Mouse (Mus musculus) heart, embryonic 10.5 days (tissue): ENCODE data around the gene Tspan9. TPM values are rescaled to one million over a fixed set of nuclear protein-coding genes. Genes with fewer than 3 reads are reported as not detected.

Experiments used
- DNase-seq: peaks from one replicate; pipeline ENCODE4 v3.0.0-alpha.2; 2017; ENCODE audit warnings: low spot score
- H3K27ac ChIP-seq: fragments of 300-500 bp; sonication (generic); 2 replicates; pipeline ENCODE4 v1.5.1; 2016; ENCODE audit warnings: mild to moderate bottlenecking
- H3K27me3 ChIP-seq: fragments of 300-500 bp; sonication (generic); 2 replicates; pipeline ENCODE4 v1.6.1; 2016; ENCODE audit warnings: mild to moderate bottlenecking; ENCODE audit not compliant: poor library complexity, insufficient read depth, severe bottlenecking
- H3K36me3 ChIP-seq: fragments of 300-500 bp; sonication (generic); 2 replicates; pipeline ENCODE4 v1.6.1; 2016; ENCODE audit warnings: mild to moderate bottlenecking, moderate library complexity
- H3K4me1 ChIP-seq: fragments of 300-500 bp; sonication (generic); 2 replicates; pipeline ENCODE4 v1.6.1; 2016; ENCODE audit warnings: mild to moderate bottlenecking
- H3K4me3 ChIP-seq: fragments of 300-500 bp; sonication (generic); 2 replicates; pipeline ENCODE4 v1.5.1; 2016; ENCODE audit warnings: mild to moderate bottlenecking, moderate library complexity
- H3K9me3 ChIP-seq: fragments of 300-500 bp; sonication (generic); 2 replicates; pipeline ENCODE4 v1.6.1; 2016; ENCODE audit warnings: mild to moderate bottlenecking, moderate library complexity
- WGBS: fragments of 180-500 bp; shearing (Covaris S2); methylation state at CpG from one replicate; pipeline ENCODE4 v1.1.7; 2016; 5-methylcytosine and 5-hydroxymethylcytosine counted together
- polyA plus RNA-seq: library from polyadenylated mRNA; unstranded; fragments of >200 nt; fragmentation: Nextera tagmentation; extraction: Ambion mirVana; gene quantifications from 2 replicates; pipeline ENCODE4 v1.2.1, GENCODE M21; 2016

Gene Tspan9
- polyA plus RNA-seq, 1 experiment from 2014 or later, result 111 TPM

DNA sequence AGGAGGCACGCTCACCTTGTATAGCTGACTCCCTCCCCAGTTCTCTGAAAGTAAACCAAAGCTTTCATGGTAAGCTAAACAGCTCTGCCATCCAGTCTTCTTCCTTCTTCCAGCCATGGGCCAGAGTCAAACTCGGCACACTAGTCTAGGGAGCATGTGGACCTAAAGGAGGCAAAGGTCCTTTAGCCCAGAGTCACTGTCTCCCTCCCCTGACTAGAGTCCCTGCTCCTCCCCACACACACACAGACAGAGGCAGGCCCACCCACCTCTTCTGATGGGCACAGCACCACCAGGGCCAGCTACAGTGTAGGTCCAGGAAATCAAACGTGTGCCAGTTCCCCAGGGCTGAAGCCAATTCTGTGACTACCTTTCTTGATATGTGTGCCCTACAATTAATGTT, 16.1 kb downstream of the Tspan9 start:
- peaks cover 15% of the 10 kb centered on the region; the same call in 1 of the 2 replicates for H3K36me3 ChIP-seq
- WGBS, result 82% methylated on average over 3 of the region's 3 CpGs
- peaks cover 75% of the 10 kb centered on the region for H3K4me1 ChIP-seq
- H3K4me3 ChIP-seq, result no peak overlapping the region
- H3K27ac ChIP-seq, result peak overlapping the region; percentile 42
- H3K9me3 ChIP-seq, result no peaks in the 10 kb centered on the region
- H3K27me3 ChIP-seq, result no peaks in the 10 kb centered on the region
- DNase-seq, result no peak

- Histone ChIP-seq H3K27me3 (no peaks in the 10 kb centered on the region), H3K9me3 (no peaks in the 10 kb centered on the region), H3K4me1 (peaks cover 75% of the 10 kb centered on the region), H3K4me3 (no peak overlapping the region), H3K27ac (peak overlapping the region; percentile 42), H3K36me3 (peaks cover 17% of the 10 kb centered on the region; the same call in 1 of the 2 replicates)
- no peak for DNase-seq
- 77% methylated on average over 4 of the region's 4 CpGs for WGBS
These were observed 16.5 kb downstream of the Tspan9 start for GRCm38 (mm10) chr6:128126876-128127275.

- no peak overlapping the region for H3K4me3 ChIP-seq
- peaks cover 77% of the 10 kb centered on the region for H3K4me1 ChIP-seq
- no peaks in the 10 kb centered on the region for H3K9me3 ChIP-seq
- peaks cover 17% of the 10 kb centered on the region; the same call in 1 of the 2 replicates for H3K36me3 ChIP-seq
- WGBS, result 61% methylated on average over 3 of the region's 3 CpGs
- H3K27me3 ChIP-seq, result no peaks in the 10 kb centered on the region
- no peak for DNase-seq
- H3K27ac ChIP-seq, result peak overlapping the region; percentile 87; the same call in 1 of the 2 replicates
These were observed 17.9 kb downstream of the Tspan9 start for GRCm38 (mm10) chr6:128125464-128125863.

GRCm38 (mm10) chr6:128124222-128124971, 19.0 kb downstream of the Tspan9 start:
- no peak for DNase-seq
- Histone ChIP-seq H3K4me3 (peak overlapping the region; percentile 22; the same call in 1 of the 2 replicates), H3K4me1 (peaks cover 81% of the 10 kb centered on the region), H3K27ac (peak overlapping the region; percentile 87), H3K27me3 (no peaks in the 10 kb centered on the region), H3K36me3 (peaks cover 23% of the 10 kb centered on the region; the same call in 1 of the 2 replicates), H3K9me3 (no peaks in the 10 kb centered on the region)
- 19% methylated on average over 10 of the region's 10 CpGs for WGBS

DNA sequence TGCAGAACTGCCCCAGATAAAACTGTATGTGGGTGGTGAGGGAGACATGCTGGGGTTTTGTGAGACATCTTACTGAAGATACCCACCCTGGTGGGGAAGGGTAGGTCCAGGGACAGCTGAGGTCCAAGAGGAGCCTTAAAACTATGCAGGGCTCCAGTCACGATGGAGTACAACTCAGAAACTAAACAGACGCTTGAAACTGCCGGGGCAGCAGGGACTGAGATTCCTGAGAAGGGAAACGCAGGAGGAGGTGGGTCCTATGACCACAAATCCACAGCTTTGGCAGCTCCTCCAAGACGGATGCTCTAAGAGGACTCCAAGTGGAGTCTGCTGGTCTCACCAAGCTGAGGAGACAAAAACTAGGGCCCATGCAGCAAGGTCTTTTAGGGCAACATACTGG, 21.3 kb downstream of the Tspan9 start:
- Histone ChIP-seq H3K4me3 (0 out of 2 replicates have a peak overlapping the region, but pooled peaks have one; percentile 8), H3K4me1 (peaks cover 83% of the 10 kb centered on the region), H3K36me3 (peaks cover 9% of the 10 kb centered on the region; the same call in 1 of the 2 replicates), H3K27me3 (no peaks in the 10 kb centered on the region), H3K27ac (peak overlapping the region; percentile 87), H3K9me3 (no peaks in the 10 kb centered on the region)
- DNase-seq, result no peak
- WGBS, result 20% methylated on average over 5 of the region's 5 CpGs

DNA sequence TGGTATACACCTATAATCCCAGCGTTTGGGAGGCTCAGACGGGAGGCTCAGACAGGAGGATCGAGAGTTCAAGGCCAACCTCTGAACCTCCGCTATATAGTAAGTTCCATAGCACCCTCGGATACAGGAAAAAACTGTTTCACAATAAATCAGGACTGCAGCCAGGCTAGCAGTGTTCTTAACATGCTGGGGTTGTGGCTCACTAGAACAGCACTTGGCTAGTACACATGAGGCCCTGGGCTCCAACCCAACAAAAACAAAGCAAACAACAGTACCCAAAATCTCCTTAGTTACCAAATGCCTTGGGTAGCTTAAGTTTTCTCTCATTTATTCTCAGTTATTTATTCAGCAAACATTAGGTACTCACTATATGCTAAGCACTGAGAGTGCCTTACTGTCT, 21.7 kb downstream of the Tspan9 start:
- no peaks in the 10 kb centered on the region for H3K27me3 ChIP-seq
- H3K36me3 ChIP-seq, result peaks cover 9% of the 10 kb centered on the region; the same call in 1 of the 2 replicates
- DNase-seq, result no peak
- 87% methylated on average over 5 of the region's 5 CpGs for WGBS
- peak overlapping the region; percentile 87 for H3K27ac ChIP-seq
- peaks cover 87% of the 10 kb centered on the region for H3K4me1 ChIP-seq
- 0 out of 2 replicates have a peak overlapping the region, but pooled peaks have one; percentile 8 for H3K4me3 ChIP-seq
- no peaks in the 10 kb centered on the region for H3K9me3 ChIP-seq

DNA sequence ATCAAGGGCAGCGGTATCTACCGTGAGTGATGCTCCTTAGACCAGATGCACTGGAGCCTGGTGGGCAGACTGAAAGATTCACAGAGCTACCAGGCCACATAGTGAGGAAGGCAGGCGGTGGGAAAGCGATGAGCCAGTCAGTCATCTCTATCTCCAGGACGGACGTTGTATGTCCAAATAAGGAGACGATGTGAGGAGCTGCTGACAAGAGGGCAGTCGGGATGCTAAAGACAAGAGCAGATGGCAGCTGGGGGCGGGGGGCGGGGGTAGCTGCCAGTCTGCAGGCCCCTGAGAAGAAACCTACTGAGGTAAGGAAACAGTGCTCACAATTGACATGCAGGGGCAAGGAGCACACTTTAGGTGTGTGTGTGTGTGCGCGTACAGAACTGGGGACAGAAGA, 22.6 kb downstream of the Tspan9 start:
- DNase-seq, result no peak
- 32% methylated on average over 12 of the region's 12 CpGs for WGBS
- Histone ChIP-seq H3K4me1 (peaks cover 96% of the 10 kb centered on the region), H3K36me3 (peaks cover 9% of the 10 kb centered on the region; the same call in 1 of the 2 replicates), H3K27ac (peak overlapping the region; percentile 87), H3K9me3 (no peaks in the 10 kb centered on the region), H3K27me3 (no peaks in the 10 kb centered on the region), H3K4me3 (0 out of 2 replicates have a peak overlapping the region, but pooled peaks have one; percentile 0)

DNA sequence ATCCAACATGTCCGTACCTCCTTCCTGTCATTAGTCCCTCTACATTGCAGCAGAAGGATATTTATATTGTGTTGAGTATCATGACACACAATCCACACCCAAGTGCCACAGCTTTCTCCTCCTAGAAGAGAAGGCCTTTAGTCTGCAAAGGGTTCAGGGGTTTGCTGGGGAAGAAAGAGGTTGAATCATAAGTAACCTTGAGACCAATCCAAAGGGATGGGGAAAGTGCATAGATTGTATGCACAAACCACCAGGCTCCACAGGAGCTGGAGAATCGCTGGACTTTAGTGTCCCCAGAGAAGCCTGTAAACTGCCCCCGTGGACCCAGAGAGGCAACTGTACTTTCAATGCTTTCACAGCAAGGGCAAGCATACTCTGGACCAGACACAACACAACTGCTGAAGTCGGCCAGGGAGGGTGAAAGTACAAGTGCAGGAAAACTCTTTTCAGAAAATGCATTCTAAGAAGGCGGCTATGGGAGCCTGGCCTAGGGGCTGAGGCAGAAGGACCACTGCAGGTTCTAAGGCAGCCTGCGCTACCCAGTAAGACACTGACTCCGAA, 24.6 kb downstream of the Tspan9 start:
- WGBS, result 84% methylated on average over 7 of the region's 7 CpGs
- Histone ChIP-seq H3K27ac (peak overlapping the region; percentile 24; the same call in 1 of the 2 replicates), H3K9me3 (no peaks in the 10 kb centered on the region), H3K4me3 (no peak overlapping the region), H3K4me1 (peaks cover 88% of the 10 kb centered on the region), H3K27me3 (no peaks in the 10 kb centered on the region), H3K36me3 (peaks cover 16% of the 10 kb centered on the region; the same call in 1 of the 2 replicates)
- DNase-seq, result no peak

- Histone ChIP-seq H3K36me3 (peaks cover 14% of the 10 kb centered on the region; the same call in 1 of the 2 replicates), H3K4me3 (no peak overlapping the region), H3K4me1 (peaks cover 88% of the 10 kb centered on the region), H3K27ac (peak overlapping the region; percentile 69), H3K9me3 (no peaks in the 10 kb centered on the region), H3K27me3 (no peaks in the 10 kb centered on the region)
- 66% methylated on average over 10 of the region's 10 CpGs for WGBS
- no peak for DNase-seq
These were observed 26.4 kb downstream of the Tspan9 start for GRCm38 (mm10) chr6:128116836-128117542.

DNA sequence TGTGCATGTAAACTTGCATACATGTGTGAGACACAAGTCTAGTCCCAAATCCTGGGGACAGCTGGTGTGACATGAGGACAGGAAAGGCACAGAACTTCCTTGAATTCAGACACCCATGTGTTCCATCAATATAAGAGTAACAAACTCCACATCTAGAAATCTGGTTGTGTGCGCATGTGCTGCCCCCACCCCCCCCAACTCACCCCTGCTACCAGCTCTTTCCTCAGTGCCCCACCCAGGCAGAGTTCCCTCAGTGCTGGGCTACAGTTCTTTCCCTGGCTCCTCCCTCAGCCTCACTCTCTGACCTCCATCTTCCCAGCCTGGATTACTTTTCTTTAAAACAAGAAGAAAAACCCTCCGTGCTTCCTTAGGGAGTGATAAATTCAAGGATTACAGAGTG, 27.1 kb downstream of the Tspan9 start:
- Histone ChIP-seq H3K9me3 (no peaks in the 10 kb centered on the region), H3K4me1 (peaks cover 88% of the 10 kb centered on the region), H3K36me3 (peaks cover 14% of the 10 kb centered on the region; the same call in 1 of the 2 replicates), H3K4me3 (no peak overlapping the region), H3K27me3 (no peaks in the 10 kb centered on the region), H3K27ac (peak overlapping the region; percentile 69)
- WGBS, result 74% methylated on average over 2 of the region's 2 CpGs
- DNase-seq, result no peak

GRCm38 (mm10) chr6:128115121-128115520, 28.3 kb downstream of the Tspan9 start:
- Histone ChIP-seq H3K4me1 (peaks cover 76% of the 10 kb centered on the region), H3K27ac (peak overlapping the region; percentile 57), H3K4me3 (no peak overlapping the region), H3K9me3 (no peaks in the 10 kb centered on the region), H3K27me3 (no peaks in the 10 kb centered on the region), H3K36me3 (peaks cover 14% of the 10 kb centered on the region; the same call in 1 of the 2 replicates)
- no peak for DNase-seq
- 89% methylated on average over 6 of the region's 6 CpGs for WGBS

DNA sequence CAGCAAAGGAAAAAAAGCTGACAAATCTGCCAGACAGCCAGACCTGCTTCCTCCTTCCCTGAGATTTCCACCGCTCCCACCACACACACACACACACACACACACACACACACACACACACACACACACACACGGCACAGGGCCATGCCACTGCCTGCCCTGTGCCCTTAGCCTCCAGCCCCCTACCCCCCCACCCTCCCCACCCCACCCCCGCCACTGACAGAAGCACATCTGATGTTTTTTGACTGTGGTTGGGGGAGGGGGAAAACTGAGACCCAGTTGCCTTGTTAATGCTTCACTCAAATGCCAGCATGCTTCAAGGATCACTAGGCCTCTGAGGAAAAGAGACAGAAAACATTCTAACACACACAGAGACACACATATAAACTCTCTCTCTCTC, 30.8 kb downstream of the Tspan9 start:
- DNase-seq, result no peak
- no peaks in the 10 kb centered on the region for H3K9me3 ChIP-seq
- 28% methylated on average over 3 of the region's 3 CpGs for whole genome bisulfite sequencing
- H3K4me1 ChIP-seq, result peaks cover 68% of the 10 kb centered on the region
- no peak overlapping the region for H3K4me3 ChIP-seq
- no peaks in the 10 kb centered on the region for H3K27me3 ChIP-seq
- peak overlapping the region; percentile 77 for H3K27ac ChIP-seq
- peaks cover 8% of the 10 kb centered on the region; the same call in 1 of the 2 replicates for H3K36me3 ChIP-seq
